ENCODE assay signal across 8 mouse cellular contexts in genomic region chr9:99629281-99630011, GRCm38 (mm10). TPM values are rescaled to one million over a fixed set of nuclear protein-coding genes. Genes with fewer than 3 reads are reported as not detected.
DNase-seq lines count a peak whose midpoint lies in the region; ATAC-seq and TF ChIP-seq lines count a peak whose summit lies in the region.

Gene Dzip1l (plus strand): TSS chr9:99629496.

- H3K27ac ChIP-seq in hindbrain, embryonic 11.5 days (ENCODE audit: low read depth, low read length): peak within 1 kb of the TSS; percentile 68
- peak within 1 kb of the TSS; percentile 81 for H3K27ac ChIP-seq in lung, postnatal 0 days (ENCODE audit: low read length)

- peak; percentile 91 for ATAC-seq in hindbrain, embryonic 11.5 days (ENCODE audit: low FRiP score)
- peak; percentile 88 for ATAC-seq in lung, postnatal 0 days

- 0% methylated on average over 44 of the region's 44 CpGs for WGBS in hindbrain, embryonic 11.5 days
- 1% methylated on average over 44 of the region's 44 CpGs for WGBS in lung, postnatal 0 days

- H3K9ac ChIP-seq in hindbrain, embryonic 11.5 days (ENCODE audit: low read depth, low read length): peak within 1 kb of the TSS; percentile 72
- H3K9ac ChIP-seq in lung, postnatal 0 days (replicated peaks; ENCODE audit: low read depth): peak within 1 kb of the TSS; percentile 63

- H3K4me2 ChIP-seq in hindbrain, embryonic 11.5 days (replicated peaks; ENCODE audit: low read depth, low read length): peak within 1 kb of the TSS; percentile 77
- H3K4me2 ChIP-seq in lung, postnatal 0 days (replicated peaks; ENCODE audit: low read depth, low read length): peak within 1 kb of the TSS; percentile 81

- no peak for TF ChIP-seq EP300 in lung, postnatal 0 days (IDR thresholded peaks at IDR 0.05)

- H3K4me1 ChIP-seq in hindbrain, embryonic 11.5 days (replicated peaks; ENCODE audit: control insufficient read depth, insufficient read depth, low read length): peaks cover 7% of the 10 kb centered on the region; the same call in 1 of the 2 replicates
- H3K4me1 ChIP-seq in lung, postnatal 0 days (ENCODE audit: insufficient read depth, low read depth, low read length): no peaks in the 10 kb centered on the region; the same call in 1 of the 2 replicates

- no peaks in the 10 kb centered on the region for H3K27me3 ChIP-seq in hindbrain, embryonic 11.5 days (ENCODE audit: control insufficient read depth, insufficient read depth, low read length)
- H3K27me3 ChIP-seq in lung, postnatal 0 days (replicated peaks; ENCODE audit: insufficient read depth, low read length): no peaks in the 10 kb centered on the region

- H3K4me3 ChIP-seq in hindbrain, embryonic 11.5 days (ENCODE audit: low read depth, low read length): peak within 1 kb of the TSS; percentile 61
- peak within 1 kb of the TSS; percentile 50 for H3K4me3 ChIP-seq in lung, postnatal 0 days (ENCODE audit: low read depth, low read length)

- peak; percentile 84 for DNase-seq in ZHBTc4 (ENCODE audit: low read depth, low spot score)
- peak; percentile 82 for DNase-seq in cerebellum, postnatal 10 days
- DNase-seq in frontal cortex, postnatal 14 days (ENCODE audit: low spot score in 2 of 2): peak; percentile 68
- DNase-seq in hindbrain, embryonic 11.5 days (ENCODE audit: low spot score): peak; percentile 88
- DNase-seq in layer of hippocampus, postnatal 25 days (ENCODE audit: extremely low spot score in 1 of 2, low spot score in 1 of 2): peak; percentile 60 to 63
- DNase-seq in lung, postnatal 0 days (ENCODE audit: low spot score): peak; percentile 87
- DNase-seq in right cerebral cortex, adult 2 months (ENCODE audit: low spot score in 2 of 2): peak; percentile 73 to 80
- DNase-seq in spleen, postnatal 4 days (ENCODE audit: low spot score in 2 of 2): no peak

- H3K9me3 ChIP-seq in hindbrain, embryonic 11.5 days (ENCODE audit: control insufficient read depth, low read length): no peaks in the 10 kb centered on the region
- H3K9me3 ChIP-seq in lung, postnatal 0 days (ENCODE audit: low read length): no peaks in the 10 kb centered on the region

- H3K36me3 ChIP-seq in hindbrain, embryonic 11.5 days (ENCODE audit: control insufficient read depth, insufficient read depth, low read length): no peaks in the 10 kb centered on the region
- no peaks in the 10 kb centered on the region for H3K36me3 ChIP-seq in lung, postnatal 0 days (ENCODE audit: insufficient read depth, low read length)

- TF ChIP-seq CTCF in lung, postnatal 0 days (IDR thresholded peaks at IDR 0.05): no peak

RNA-seq across cellular contexts. Expression of gene Dzip1l, which starts in this region (rescaled TPM):
- 12.0 and 14.5 TPM in 2 replicates for polyA plus RNA-seq in hindbrain, embryonic 11.5 days (2014; fragmentation: Nextera tagmentation; extraction: Ambion mirVana)
- total RNA-seq in layer of hippocampus, postnatal 25 days (2021): 10 to 100 TPM; 22.6 to 25.3 TPM
- polyA plus RNA-seq in lung, postnatal 0 days (2015; fragmentation: Nextera tagmentation; extraction: Ambion mirVana): 15.4 and 17.1 TPM in 2 replicates

Comparison
In these comparisons a context has a peak if more than half of its experiments do, and no peak if none do; other contexts are left out.
1. DNase-seq: peak in ZHBTc4 (single experiment), cerebellum, postnatal 10 days (2 of 2), frontal cortex, postnatal 14 days (2 of 2), hindbrain, embryonic 11.5 days (single experiment), layer of hippocampus, postnatal 25 days (2 of 2), lung, postnatal 0 days (single experiment) and right cerebral cortex, adult 2 months (2 of 2); none in spleen, postnatal 4 days (0 of 2).